Mouse (Mus musculus): ENCODE data around the gene Mpz. TPM values are rescaled to one million over a fixed set of nuclear protein-coding genes. Genes with fewer than 3 reads are reported as not detected.

Mpz gene
- total and polyA plus RNA-seq, 3 experiments: not detected

DNA sequence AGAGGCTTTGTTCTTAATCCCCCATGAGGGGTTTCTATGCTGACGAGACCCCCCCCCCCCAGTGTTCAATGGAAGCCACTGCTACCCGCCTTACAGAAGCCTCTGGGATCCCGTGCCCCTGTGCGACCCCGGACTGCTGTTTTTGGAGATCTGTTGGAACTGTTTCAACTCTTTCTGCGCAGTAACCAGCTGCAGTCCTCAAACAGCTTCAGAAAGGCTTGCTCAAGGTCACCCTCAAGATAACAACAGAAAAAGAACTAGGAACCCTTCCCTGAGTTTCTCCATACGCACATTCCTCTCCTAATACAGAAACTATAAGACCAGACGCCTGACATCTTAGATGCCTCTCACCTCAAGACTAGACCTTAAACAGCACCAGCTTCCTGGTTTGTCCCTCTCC, 38.5 kb downstream of the Mpz start:
- DNase-seq (ENCODE audit: low spot score): no peak
- Histone ChIP-seq H3K4me1 (ENCODE audit: insufficient read depth, low read depth, low read length) (no peaks in the 10 kb centered on the region), H3K4me3 (ENCODE audit: low read depth, low read length) (no peak overlapping the region), H3K9me3 (replicated peaks) (no peaks in the 10 kb centered on the region), H3K36me3 (replicated peaks) (no peaks in the 10 kb centered on the region), H3K27me3 (ENCODE audit: insufficient read depth, low read length) (peaks cover 26% of the 10 kb centered on the region)
- no peak for ATAC-seq (ENCODE audit: extremely low read depth, insufficient number of reproducible peaks, low FRiP score, poor library complexity, severe bottlenecking)
- TF ChIP-seq POLR2AphosphoS5 (IDR thresholded peaks at IDR 0.05; ENCODE audit: insufficient replicate concordance, low read depth, low read length): no peak
- TF ChIP-seq GATA1 (IDR thresholded peaks at IDR 0.05; ENCODE audit: borderline replicate concordance, low read length): no peak
- TF ChIP-seq CTCF (IDR thresholded peaks at IDR 0.05; ENCODE audit: low read depth, low read length): no peak
- TF ChIP-seq TAL1 (conservative IDR thresholded peaks at IDR 0.05; ENCODE audit: low read depth, low read length): no peak
- TF ChIP-seq GATA2 (IDR thresholded peaks at IDR 0.05; ENCODE audit: borderline replicate concordance, low read depth, low read length): no peak

GRCm38 (mm10) chr1:171189476-171190114, 39.1 kb downstream of the Mpz start:
- Histone ChIP-seq H3K36me3 (replicated peaks) (no peaks in the 10 kb centered on the region), H3K27me3 (ENCODE audit: insufficient read depth, low read length) (peaks cover 31% of the 10 kb centered on the region), H3K9me3 (replicated peaks) (no peaks in the 10 kb centered on the region), H3K4me3 (ENCODE audit: low read depth, low read length) (no peak overlapping the region), H3K4me1 (ENCODE audit: insufficient read depth, low read depth, low read length) (no peaks in the 10 kb centered on the region)
- ATAC-seq (ENCODE audit: extremely low read depth, insufficient number of reproducible peaks, low FRiP score, poor library complexity, severe bottlenecking): no peak
- no peak for TF ChIP-seq GATA1 (IDR thresholded peaks at IDR 0.05; ENCODE audit: borderline replicate concordance, low read length)
- no peak for TF ChIP-seq CTCF (IDR thresholded peaks at IDR 0.05; ENCODE audit: low read depth, low read length)
- TF ChIP-seq TAL1 (conservative IDR thresholded peaks at IDR 0.05; ENCODE audit: low read depth, low read length): no peak
- no peak for TF ChIP-seq GATA2 (IDR thresholded peaks at IDR 0.05; ENCODE audit: borderline replicate concordance, low read depth, low read length)
- TF ChIP-seq POLR2AphosphoS5 (IDR thresholded peaks at IDR 0.05; ENCODE audit: insufficient replicate concordance, low read depth, low read length): no peak
- DNase-seq (ENCODE audit: low spot score): no peak

GRCm38 (mm10) chr1:171190832-171191231, 40.3 kb downstream of the Mpz start:
- TF ChIP-seq POLR2AphosphoS5 (IDR thresholded peaks at IDR 0.05; ENCODE audit: insufficient replicate concordance, low read depth, low read length) (no peak), CTCF (IDR thresholded peaks at IDR 0.05; ENCODE audit: low read depth, low read length) (no peak), GATA1 (IDR thresholded peaks at IDR 0.05; ENCODE audit: borderline replicate concordance, low read length) (no peak), GATA2 (IDR thresholded peaks at IDR 0.05; ENCODE audit: borderline replicate concordance, low read depth, low read length) (no peak)
- ATAC-seq (ENCODE audit: extremely low read depth, insufficient number of reproducible peaks, low FRiP score, poor library complexity, severe bottlenecking) (no peak), DNase-seq (ENCODE audit: low spot score) (no peak)
- Histone ChIP-seq H3K4me3 (ENCODE audit: low read depth, low read length) (no peak overlapping the region), H3K9me3 (replicated peaks) (no peaks in the 10 kb centered on the region), H3K36me3 (replicated peaks) (no peaks in the 10 kb centered on the region), H3K4me1 (ENCODE audit: insufficient read depth, low read depth, low read length) (peaks cover under 1% of the 10 kb centered on the region; the same call in 1 of the 2 replicates), H3K27me3 (ENCODE audit: insufficient read depth, low read length) (peaks cover 33% of the 10 kb centered on the region)

- Histone ChIP-seq H3K36me3 (replicated peaks) (no peaks in the 10 kb centered on the region), H3K27me3 (ENCODE audit: insufficient read depth, low read length) (peaks cover 37% of the 10 kb centered on the region), H3K4me3 (ENCODE audit: low read depth, low read length) (no peak overlapping the region), H3K9me3 (replicated peaks) (no peaks in the 10 kb centered on the region), H3K4me1 (ENCODE audit: insufficient read depth, low read depth, low read length) (peaks cover 4% of the 10 kb centered on the region; the same call in 1 of the 2 replicates)
- no peak for ATAC-seq (ENCODE audit: extremely low read depth, insufficient number of reproducible peaks, low FRiP score, poor library complexity, severe bottlenecking)
- DNase-seq (ENCODE audit: low spot score): no peak
- TF ChIP-seq GATA1 (IDR thresholded peaks at IDR 0.05; ENCODE audit: borderline replicate concordance, low read length): no peak
- TF ChIP-seq CTCF (IDR thresholded peaks at IDR 0.05; ENCODE audit: low read depth, low read length): no peak
- no peak for TF ChIP-seq TAL1 (conservative IDR thresholded peaks at IDR 0.05; ENCODE audit: low read depth, low read length)
- no peak for TF ChIP-seq GATA2 (IDR thresholded peaks at IDR 0.05; ENCODE audit: borderline replicate concordance, low read depth, low read length)
- TF ChIP-seq POLR2AphosphoS5 (IDR thresholded peaks at IDR 0.05; ENCODE audit: insufficient replicate concordance, low read depth, low read length): no peak
Measured at GRCm38 (mm10) chr1:171192283-171192682, 41.8 kb downstream of the Mpz start.

GRCm38 (mm10) chr1:171193093-171193840, 42.8 kb downstream of the Mpz start:
- Histone ChIP-seq H3K27me3 (ENCODE audit: insufficient read depth, low read length) (peaks cover 37% of the 10 kb centered on the region), H3K4me3 (ENCODE audit: low read depth, low read length) (no peak overlapping the region), H3K36me3 (replicated peaks) (no peaks in the 10 kb centered on the region), H3K4me1 (ENCODE audit: insufficient read depth, low read depth, low read length) (peaks cover 4% of the 10 kb centered on the region; the same call in 1 of the 2 replicates), H3K9me3 (replicated peaks) (no peaks in the 10 kb centered on the region)
- no peak for DNase-seq (ENCODE audit: low spot score)
- TF ChIP-seq TAL1 (conservative IDR thresholded peaks at IDR 0.05; ENCODE audit: low read depth, low read length) (no peak), GATA2 (IDR thresholded peaks at IDR 0.05; ENCODE audit: borderline replicate concordance, low read depth, low read length) (no peak), GATA1 (IDR thresholded peaks at IDR 0.05; ENCODE audit: borderline replicate concordance, low read length) (no peak), CTCF (IDR thresholded peaks at IDR 0.05; ENCODE audit: low read depth, low read length) (no peak), POLR2AphosphoS5 (IDR thresholded peaks at IDR 0.05; ENCODE audit: insufficient replicate concordance, low read depth, low read length) (no peak)
- ATAC-seq (ENCODE audit: extremely low read depth, insufficient number of reproducible peaks, low FRiP score, poor library complexity, severe bottlenecking): no peak

Data from G1E (cell line).